Mouse (Mus musculus): Measurements from ENCODE around the gene Cnot1.

The Cnot1 gene

DNA sequence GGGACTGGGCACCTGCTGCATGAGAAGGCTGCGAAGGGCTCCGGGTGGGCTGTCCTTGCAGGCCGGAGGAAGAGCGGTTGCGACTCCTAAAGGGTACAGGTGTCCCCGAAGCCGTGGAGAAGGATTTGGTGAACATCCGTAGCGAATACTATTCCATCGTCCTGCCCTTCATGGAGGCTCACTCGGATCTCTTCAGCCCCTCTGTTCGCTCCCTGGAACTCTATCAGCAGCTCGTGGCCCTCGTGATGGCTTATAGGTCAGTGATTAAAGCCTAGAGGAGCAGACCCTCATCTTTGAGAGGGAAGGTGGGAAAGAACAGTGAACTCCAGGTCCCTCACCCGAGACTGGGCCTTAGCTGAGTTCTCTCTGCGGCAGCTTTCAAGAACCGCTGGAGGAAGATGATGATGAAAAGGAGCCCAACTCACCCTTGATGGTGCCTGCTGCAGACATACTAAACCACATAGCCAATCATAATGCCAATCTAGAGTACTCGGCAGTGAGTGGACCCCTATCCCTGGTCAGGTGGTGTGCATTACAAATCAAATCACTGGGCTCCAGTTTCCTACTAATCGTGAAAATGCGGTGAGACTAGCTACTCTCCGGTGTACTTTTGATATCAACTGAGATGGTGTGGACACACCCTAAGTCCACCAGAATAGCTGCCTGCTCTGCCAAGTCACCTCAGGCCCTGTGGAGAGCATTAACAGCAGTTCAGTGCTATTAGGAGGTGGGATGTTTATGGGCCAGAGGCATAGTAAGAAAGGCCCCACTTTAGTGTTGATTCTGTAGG is 90.5 kb downstream of the Cnot1 start:
- peak; percentile 83 for DNase-seq

DNA sequence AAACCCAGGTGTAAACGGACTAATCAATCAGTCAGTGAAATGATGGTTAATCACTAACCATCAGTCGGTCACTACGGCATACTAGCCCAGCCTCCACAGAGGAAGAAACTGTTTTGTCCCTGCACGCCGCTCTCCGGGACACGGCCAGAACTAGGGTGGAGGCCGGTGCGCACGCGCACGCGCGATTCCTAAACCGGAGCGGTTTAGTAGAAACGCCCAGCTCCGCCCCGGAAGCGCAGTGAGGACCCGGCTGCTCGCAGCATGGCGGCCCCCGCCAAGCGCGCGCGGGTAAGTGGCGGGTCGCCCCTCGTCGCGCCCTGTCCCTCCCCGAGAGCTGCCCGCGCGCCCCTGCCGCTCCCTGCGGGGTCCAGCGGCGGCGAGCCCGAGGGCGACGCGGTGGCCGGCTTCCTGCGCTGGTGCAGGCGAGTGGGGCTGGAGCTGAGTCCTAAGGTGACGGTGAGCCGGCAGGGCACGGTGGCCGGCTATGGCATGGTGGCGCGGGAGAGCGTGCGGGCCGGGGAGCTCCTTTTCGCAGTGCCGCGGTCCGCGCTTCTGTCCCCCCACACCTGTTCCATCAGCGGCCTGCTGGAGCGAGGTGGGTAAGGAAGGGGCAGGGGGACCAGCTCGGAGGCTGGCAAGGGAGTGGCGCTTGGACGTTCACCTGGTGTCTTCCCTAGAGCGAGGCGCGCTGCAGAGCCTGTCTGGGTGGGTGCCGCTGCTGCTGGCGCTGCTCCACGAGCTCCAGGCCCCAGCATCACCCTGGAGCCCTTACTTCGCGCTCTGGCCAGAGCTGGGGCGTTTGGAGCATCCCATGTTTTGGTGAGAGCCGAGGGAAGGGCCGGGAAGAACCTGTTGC is 91.4 kb downstream of the Cnot1 start, which contains the start of gene Setd6:
Setd6 (plus strand) TSS at position 206 of the 856 bp plus-strand sequence.
- peak; percentile 99 for DNase-seq

DNA sequence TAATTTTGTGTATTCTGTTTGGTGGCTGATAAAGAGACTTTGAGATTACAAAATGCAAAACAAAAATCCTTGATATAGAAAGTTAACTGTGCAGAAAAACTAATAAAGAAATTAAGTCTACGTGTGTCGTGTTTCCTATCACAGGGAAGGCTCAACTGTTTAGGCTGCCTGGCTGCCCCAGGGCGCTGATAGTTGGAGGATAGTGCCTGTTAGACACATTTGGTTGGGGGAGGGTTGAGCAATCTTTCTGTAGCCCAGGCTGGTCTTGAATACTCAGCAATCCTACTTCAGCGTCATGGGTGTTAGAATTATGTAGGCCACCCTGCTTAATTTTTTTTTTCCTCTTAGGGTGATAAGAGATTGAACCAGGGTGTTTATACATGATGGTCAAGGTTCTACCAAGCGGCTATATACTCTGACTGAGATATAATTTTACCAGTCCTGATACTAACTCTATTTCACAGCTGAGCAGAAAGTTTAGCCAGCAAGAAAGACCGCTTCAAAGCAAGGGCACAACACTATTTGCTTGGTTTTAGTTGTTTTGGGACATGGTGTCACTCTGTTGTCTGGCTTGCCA is 92.3 kb downstream of the Cnot1 start:
- DNase-seq = peak; percentile 54

DNA sequence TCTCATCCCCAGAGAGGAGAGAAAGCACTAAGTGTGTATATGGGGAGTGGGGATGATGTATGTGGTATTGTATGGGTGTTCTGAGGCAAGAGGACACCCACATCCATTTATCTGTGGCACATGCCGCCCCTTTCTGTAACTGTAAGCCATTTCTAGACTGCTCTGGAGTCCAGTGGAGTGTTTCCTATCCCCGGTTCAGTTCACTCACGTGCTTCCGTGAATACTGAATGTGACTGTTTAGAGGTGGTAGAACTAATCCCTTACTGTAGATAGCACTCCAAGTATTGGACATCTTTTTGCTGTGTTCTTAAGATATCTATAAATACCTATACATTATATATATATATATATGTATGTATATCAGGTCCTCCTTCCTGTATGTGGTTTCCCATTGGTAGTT is 92.9 kb downstream of the Cnot1 start:
- peak; percentile 79 for DNase-seq

DNA sequence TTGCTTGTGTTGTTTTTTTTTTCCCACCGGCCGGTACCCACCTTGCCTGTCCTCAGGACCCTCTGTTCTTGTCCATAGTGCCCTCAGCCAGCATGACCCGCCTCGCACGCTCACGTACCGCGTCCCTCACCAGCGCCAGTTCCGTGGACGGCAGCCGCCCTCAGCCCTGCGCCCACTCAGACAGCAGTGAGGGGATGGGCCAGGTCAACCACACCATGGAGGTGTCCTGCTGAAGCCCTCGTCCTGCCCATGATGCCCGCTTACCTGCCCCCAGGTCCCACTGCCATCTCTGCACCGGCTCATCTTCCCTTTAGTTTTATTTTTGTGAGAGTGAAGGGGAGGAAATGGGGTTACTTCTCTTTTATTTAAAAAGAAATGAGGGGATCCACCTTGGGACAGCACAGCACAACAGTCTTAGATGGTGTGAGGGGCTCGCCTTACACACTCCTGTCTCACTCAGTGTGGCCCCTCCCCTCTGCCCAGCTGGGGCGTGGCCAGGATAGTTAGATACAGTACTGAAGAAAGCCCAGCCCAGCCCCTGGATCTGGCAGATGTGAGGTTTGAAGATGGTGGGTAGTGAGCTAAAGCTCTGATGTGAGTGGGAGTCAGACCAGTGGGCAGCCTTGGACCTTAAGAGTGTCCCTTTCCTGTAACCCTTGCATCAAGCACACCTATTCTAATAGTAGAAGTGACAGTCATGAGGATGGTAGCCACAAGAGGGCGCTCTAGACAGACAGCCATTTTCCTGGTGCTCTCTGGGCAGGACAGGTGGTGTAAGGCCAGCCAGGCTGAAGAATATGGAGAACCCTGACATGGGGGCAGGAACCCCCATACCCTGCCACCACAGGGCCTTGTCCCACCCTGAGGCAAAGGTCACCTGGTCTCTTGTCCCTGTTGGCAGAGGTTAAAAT is 93.9 kb downstream of the Cnot1 start:
- DNase-seq = peak; percentile 94

DNA sequence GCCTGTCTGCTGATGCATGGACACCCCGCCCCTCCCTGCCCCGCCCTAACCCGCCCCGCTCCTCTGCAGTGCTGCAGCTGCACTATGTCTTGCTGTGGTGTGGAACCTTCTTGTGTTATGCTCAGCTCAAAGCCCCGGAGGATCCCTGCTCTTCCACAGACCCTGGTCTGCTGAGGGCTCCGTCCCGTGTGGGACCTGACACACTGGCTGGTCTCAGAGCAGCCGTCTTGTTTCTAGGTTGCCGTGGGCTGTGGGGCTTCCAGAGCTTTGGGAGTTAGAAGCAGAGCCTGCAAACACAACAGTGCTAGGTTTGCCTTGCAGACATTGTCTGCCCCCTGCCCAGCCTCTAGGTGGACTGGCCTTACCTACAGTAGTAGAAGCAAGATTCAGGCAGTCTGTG is 94.9 kb downstream of the Cnot1 start:
- DNase-seq = no peak

DNA sequence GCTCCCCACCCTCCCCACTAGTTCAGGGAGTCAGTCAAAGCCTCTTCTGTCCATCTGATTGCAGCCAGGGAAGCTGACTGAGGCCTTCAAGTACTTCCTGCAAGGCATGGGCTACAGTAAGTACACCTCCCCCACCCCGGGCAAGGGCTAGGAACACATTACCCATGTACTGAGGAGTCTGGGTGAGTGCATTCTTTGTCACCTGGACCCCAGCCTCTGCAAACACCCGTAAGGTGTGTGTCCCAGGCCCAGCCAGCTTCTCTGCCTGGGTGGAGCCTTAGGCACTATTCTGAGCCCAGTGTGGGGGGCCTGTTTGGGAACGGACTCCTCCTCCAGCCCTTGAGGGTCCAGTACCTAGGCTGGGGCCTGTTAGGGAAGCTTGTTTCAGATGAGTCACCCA is 96.2 kb downstream of the Cnot1 start:
- DNase-seq = no peak

DNA sequence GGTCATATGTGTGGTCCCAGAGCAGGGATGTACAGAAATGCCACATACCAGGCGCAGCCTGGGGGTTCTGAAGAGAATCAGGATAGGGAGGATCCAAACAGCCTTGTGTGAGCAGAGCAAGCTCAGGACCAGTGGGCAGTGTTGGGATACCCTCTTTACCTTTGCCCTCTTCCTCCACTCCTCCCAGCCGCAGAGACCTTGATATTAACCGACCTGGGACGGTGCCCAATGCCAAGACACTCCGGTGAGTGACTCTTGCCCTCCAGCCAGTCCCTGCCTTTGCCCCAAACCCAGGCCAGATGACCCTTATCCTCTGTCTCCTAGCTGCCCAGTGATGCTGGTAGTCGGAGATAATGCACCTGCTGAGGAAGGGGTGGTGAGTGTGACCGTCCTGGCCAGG is 97.7 kb downstream of the Cnot1 start:
- DNase-seq = no peak

DNA sequence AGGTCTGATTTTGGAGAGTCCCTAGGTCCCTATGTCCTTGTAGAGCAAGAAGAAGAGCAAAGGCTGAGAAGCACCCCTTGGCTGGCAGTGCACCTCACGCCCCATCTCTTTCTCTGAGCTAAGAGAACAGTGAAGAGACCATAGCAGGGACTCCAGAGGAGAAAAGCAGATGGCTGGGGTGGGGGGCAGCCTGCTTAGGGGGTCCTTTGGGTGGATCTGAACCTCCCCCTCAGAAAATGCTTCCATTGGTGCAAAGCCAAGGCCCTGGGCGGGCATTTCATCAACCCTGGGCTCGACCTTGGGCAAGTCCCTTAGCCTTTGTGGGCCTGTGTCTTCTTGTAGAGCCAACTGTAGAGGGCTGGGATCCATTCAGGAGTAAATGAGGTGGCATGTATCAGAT is 102.7 kb downstream of the Cnot1 start:
- DNase-seq = no peak

DNA sequence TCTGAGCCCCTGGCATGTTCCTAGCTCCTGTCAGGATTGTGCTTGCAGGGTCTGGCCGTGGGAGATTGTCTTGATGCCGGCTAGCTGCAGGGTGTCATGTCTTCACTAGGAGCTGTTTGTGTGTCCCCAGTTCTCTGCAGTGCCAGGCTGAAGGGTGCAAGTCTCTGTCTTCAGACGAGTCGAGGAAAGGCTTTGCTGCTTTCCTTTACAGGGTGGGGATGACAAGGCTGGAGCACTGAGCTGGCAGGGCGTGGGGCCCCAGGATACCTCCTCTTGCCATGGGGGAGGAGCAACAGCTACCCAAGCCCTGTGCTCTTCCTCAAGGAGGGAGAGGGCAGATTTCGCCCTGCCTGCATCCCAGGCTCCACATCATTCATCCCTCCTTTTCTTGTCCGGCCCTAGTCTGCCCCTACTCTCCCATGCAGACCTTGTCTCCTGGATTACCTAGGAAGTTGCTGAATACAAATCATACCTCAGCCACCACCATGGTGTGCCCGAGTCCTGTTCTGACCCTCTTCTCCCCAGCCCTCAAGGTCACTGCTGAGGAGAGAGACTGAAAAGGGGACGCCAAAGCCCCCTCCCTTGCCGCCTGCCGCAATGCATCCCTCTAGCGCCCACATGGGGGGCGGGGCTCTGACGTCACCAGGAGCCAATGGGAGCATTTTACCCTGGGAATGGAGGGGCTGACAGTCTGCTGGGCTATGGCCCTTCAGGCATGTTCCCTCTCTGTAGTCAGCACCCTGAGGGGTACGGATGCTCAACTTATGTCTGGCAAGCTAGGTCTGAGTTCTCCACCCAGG is 103.6 kb downstream of the Cnot1 start:
- DNase-seq = peak; percentile 95

DNA sequence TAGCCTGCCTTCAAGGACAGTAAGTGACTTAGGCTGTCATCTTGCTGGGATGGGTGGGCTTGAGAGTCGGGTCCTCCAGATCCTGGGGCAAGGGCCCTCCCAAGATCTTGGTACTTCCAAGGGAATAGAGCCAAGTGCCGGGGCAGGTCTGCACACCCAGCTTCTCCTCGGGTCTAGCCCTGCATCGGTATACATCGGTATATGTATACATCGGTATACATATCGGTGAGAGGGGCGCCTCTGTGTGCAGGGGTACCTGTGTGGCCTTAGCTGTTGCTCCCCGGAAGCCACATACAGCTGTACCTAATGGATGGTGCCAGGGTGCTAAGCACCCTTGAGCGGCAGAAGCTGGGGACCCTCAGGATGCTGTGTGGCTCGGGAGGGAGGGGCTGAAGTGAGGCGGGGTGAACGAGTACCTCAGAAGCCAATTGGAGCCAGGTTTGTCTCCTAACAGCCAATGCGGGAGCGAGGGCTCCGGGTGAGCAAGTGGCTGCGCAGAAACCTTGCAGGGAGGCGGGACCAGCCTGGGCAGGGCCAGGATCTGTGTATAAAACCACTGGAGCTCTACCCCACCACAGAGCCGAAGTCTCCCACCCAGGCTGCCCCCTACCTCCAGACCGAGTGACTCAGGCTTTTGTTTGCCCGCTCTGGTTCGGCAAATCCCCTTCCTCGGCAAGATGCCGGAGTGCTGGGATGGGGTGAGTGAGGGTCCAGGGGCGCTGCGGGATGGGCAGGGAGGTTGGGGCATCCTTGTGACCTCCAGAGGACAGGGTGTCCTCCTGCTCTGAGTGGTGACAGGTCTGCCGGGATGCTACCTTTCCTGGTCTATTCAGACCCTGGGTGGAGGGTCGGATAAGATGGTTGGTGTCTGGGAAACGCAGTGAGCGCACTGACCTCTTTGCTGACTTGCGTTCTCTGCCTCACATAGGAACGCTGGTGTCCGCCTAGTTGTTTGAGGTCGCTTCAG is 104.5 kb downstream of the Cnot1 start:
- peak; percentile 99 for DNase-seq

DNA sequence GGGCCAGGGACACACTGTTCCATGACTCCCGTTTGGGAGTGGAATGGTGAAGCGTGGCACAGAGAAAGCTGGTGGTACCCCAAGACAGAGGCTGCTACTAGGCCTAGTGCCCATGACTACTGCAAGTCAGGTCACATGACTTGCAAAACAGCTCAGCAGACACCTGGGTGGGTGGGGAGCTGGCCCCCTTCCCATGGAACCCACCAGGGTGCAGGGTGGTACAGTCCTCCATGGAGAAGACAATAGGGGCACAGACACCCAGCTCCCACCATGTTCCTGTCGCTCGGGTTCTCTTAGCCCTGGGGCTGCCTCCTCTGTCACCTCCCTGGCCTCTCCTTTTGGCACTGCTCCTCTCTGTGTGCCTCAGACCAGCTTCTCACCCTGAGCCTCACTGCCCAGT is 105.5 kb downstream of the Cnot1 start:
- no peak for DNase-seq

DNA sequence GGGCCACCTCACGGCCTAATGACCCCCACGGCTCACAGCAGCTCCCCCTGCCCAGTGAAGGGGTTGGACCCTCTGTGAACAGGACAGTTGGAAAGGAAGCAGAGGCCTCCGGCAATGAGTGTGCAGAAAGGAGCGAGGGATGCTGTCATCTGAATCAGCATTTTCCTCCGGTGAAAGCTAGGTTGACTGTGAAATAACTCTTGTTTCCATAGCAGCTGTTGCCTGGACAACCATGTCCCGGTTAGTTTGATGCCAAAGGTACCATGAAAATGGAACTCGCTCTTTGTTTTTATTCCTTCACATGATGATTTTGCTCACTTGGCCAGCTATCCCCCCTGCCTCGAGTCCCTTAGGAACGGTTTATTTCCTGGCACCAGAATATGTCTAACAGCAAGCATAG is 107.0 kb downstream of the Cnot1 start:
- DNase-seq = no peak

DNA sequence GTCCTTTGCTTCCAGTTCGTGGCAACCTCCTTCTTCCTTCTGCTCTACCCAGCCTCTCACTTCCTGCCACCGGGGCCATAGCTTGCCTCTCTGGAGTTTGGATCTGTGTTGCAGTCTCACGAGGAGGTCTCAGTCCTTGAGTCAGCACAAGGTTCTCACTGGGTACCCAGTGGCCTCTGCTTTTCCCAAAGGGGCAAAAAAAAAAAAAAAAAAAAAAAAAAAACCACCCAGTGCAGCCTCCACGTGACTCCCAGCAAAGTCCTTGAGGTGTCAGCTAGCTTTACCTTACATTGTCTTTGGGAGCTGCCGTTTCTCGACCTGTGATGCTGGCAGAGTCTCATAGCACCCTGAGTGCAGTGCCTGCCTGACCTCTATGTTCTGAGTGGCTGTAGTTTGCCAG is 109.1 kb downstream of the Cnot1 start:
- DNase-seq = no peak

DNA sequence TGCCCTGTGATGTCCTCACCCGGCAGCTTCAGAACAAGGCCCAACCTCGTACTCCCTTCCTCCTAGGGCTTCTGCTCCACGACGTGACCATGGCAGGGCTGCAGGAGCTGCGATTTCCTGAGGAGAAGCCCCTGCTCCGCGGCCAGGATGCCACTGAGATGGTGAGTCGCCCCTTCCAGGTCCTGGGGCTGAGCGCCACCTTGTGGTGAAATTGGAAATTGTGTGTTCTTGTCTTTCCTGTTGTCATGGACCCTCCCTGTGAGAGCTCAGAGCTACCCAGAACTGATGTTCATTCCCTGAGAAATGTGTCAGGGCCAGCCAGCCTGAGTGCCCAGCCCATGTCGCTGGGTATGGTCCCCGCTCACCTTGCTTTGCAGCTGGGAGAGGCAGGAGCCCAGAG is 110.1 kb downstream of the Cnot1 start:
- DNase-seq = peak; percentile 95

DNA sequence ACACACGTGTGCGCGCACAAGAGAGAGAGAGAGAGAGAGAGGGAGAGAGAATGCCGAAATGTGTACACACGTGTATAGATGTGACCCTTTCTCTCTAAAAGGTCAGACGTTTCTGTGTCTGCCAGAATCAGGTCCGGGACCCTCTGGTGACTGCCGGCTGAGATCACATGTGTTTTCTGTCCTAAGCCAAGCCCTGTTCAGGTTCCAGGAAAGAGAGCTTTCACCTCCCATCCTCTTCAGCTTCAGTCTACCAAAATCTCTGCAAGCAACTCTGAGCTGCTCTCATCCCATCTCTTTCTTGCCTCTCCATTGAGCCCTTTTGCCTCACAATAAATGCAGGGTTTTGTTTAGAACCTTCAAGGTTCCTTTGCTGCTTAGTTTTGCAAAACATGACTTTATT is 110.6 kb downstream of the Cnot1 start:
- DNase-seq = no peak

DNA sequence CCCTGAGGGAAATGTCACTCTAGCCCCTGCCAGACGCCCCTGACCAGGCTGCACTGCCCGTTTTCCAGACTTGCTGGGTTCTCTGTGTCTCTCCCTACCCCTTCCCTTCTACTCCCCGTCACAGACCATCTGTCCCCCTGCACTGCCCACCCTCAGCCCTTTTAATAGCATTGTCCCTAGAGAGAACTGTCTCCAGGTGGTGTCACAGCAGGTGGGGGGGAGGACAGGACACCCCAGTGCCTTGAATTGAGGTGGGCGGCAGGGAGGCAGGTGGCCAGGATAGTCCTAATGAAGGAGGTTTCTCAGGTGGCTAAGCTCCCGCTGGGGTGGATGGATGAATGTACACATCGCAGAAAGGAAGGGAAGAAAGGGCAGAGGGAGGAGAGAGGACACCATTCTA is 112.6 kb downstream of the Cnot1 start:
- DNase-seq = no peak

DNA sequence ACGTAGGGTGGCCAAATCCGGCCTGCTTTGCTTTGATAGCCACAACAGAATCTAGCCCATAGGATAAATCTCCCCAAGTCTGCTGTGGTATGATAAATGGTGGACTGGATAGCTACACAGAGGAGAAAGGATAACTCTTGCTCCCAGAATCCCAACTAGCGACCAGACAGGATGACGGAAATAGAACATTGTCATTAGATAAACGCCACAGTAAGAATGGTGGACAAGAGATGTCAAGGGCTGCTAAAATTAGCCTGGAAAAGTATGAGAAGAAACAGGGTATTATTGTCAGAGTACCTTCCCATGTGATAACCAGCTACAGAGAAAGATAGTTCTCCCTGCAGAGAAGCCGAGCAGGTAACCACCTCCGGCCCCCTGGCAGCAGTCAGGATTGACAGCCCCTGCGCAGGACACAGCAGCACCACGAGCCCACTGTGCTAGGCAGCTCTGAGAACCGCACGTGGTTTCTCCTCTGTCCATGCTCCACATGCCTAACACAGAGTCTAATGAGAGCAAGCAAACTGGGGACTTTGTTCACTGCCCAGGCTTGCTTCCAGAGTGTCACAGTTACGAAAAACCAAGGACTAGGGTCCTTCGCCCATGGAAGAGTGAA is 116.2 kb downstream of the Cnot1 start:
- DNase-seq = no peak

DNA sequence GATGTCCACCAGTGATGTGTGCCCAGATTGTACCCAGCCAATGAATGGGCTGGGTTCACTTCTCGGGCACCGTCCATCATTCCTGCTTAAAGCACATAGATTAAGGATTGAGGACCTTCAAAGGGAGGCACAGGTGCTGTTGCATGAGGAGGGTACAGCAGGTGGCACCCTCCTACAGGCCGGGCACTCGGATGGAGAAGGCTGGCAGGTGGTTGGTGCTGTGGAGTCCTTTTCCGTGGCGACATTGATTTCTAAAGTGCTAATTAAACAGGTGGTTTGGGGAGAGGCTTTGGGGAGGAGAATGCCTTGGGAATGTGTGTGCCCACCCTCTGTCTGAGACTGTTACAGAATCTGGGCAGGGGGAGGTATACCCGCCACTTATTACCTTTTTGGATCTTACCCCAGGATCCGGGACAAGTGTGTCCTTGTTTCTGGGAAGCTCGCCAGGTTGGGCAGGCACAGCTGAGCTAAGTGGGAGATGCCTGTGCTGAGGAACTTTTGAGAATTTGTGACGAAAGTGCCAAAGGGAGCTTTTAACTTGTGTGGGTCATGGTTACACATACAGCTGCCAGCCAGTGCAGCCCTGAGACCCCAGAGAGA is 119.1 kb downstream of the Cnot1 start:
- DNase-seq = no peak
